Mouse (Mus musculus) myocyte (in vitro differentiated cells): ENCODE data around the gene Tox2. TPM values are rescaled to one million over a fixed set of nuclear protein-coding genes. Genes with fewer than 3 reads are reported as not detected.

Experiments used
- H3K27me3 ChIP-seq: one replicate; pipeline ENCODE4 v1.6.1; 2011; ENCODE audit not compliant: control insufficient read depth, insufficient read depth, insufficient read length
- H3K36me3 ChIP-seq: one replicate; pipeline ENCODE4 v1.6.1; 2011; ENCODE audit not compliant: control insufficient read depth, insufficient read depth
- H3K4me2 ChIP-seq: one replicate; pipeline ENCODE4 v1.6.1; 2011; ENCODE audit warnings: low read depth, control low read depth
- H3K4me3 ChIP-seq: one replicate; pipeline ENCODE4 v1.5.1; 2011; ENCODE audit warnings: mild to moderate bottlenecking, control low read depth, moderate library complexity
- H3K79me2 ChIP-seq: one replicate; pipeline ENCODE4 v1.6.1; 2011; ENCODE audit not compliant: control insufficient read depth, insufficient read depth
- H3ac ChIP-seq: one replicate; pipeline ENCODE4 v1.6.1; 2011; ENCODE audit not compliant: control insufficient read depth, insufficient read length
- CEBPB ChIP-seq: IDR thresholded peaks from 2 replicates; pipeline ENCODE4 v1.6.1; 2011; ENCODE audit warnings: mild to moderate bottlenecking, moderate library complexity; ENCODE audit not compliant: poor library complexity, insufficient read depth, severe bottlenecking
- E2F4 ChIP-seq: IDR thresholded peaks from one replicate; pipeline ENCODE4 v1.6.1; 2011; ENCODE audit warnings: mild to moderate bottlenecking, control low read depth, moderate library complexity; ENCODE audit not compliant: insufficient read depth
- MAX ChIP-seq: IDR thresholded peaks from one replicate; pipeline ENCODE4 v1.6.1; 2011; ENCODE audit warnings: low read depth, mild to moderate bottlenecking, control low read depth
- MYOD1 ChIP-seq, 3 experiments: IDR thresholded peaks; one replicate each; pipeline ENCODE4 v1.6.1; 2011; ENCODE audit warnings: control low read depth in 2 of 3, low read depth in 2 of 3, mild to moderate bottlenecking in 2 of 3, moderate library complexity in 1 of 3; ENCODE audit not compliant: insufficient read length in 2 of 3, control insufficient read depth in 1 of 3
- MYOG ChIP-seq, 3 experiments: IDR thresholded peaks; one replicate each; pipeline ENCODE4 v1.6.1; 2011; ENCODE audit warnings: control low read depth in 2 of 3, low read depth in 2 of 3, mild to moderate bottlenecking in 2 of 3; ENCODE audit not compliant: insufficient read length in 2 of 3, control insufficient read depth in 1 of 3, insufficient read depth in 1 of 3
- POLR2A ChIP-seq: IDR thresholded peaks from one replicate; pipeline ENCODE4 v1.6.1; 2011; ENCODE audit warnings: low read depth, mild to moderate bottlenecking, control low read depth, moderate library complexity; ENCODE audit not compliant: insufficient read length
- POLR2AphosphoS2 ChIP-seq: IDR thresholded peaks from one replicate; pipeline ENCODE4 v1.6.1; 2011; ENCODE audit warnings: low read depth, control low read depth; ENCODE audit not compliant: insufficient read length
- REST ChIP-seq: IDR thresholded peaks from one replicate; pipeline ENCODE4 v1.6.1; 2011; ENCODE audit warnings: mild to moderate bottlenecking, control low read depth, moderate library complexity; ENCODE audit not compliant: insufficient read depth, insufficient read length
- SRF ChIP-seq: IDR thresholded peaks from one replicate; pipeline ENCODE4 v1.6.1; 2011; ENCODE audit warnings: low read depth; ENCODE audit not compliant: control insufficient read depth, insufficient read length
- TCF12 ChIP-seq: IDR thresholded peaks from one replicate; pipeline ENCODE4 v1.6.1; 2011; ENCODE audit warnings: mild to moderate bottlenecking, control low read depth; ENCODE audit not compliant: poor library complexity, insufficient read depth, severe bottlenecking
- TCF3 ChIP-seq: IDR thresholded peaks from one replicate; pipeline ENCODE4 v1.6.1; 2011; ENCODE audit warnings: low read depth, control low read depth; ENCODE audit not compliant: insufficient read length
- USF1 ChIP-seq: IDR thresholded peaks from one replicate; pipeline ENCODE4 v1.6.1; 2011; ENCODE audit warnings: low read depth, mild to moderate bottlenecking, control low read depth, moderate library complexity
- polyA plus RNA-seq: library from polyadenylated mRNA; unstranded; fragments of >200 nt; fragmentation: generic; extraction: Trizol; gene quantifications from one replicate; pipeline ENCODE4 v1.2.1, GENCODE M21; 2012; ENCODE audit warnings: missing spikeins

Gene Tox2
- polyA plus RNA-seq, 1 experiment, result 0.05 TPM

DNA sequence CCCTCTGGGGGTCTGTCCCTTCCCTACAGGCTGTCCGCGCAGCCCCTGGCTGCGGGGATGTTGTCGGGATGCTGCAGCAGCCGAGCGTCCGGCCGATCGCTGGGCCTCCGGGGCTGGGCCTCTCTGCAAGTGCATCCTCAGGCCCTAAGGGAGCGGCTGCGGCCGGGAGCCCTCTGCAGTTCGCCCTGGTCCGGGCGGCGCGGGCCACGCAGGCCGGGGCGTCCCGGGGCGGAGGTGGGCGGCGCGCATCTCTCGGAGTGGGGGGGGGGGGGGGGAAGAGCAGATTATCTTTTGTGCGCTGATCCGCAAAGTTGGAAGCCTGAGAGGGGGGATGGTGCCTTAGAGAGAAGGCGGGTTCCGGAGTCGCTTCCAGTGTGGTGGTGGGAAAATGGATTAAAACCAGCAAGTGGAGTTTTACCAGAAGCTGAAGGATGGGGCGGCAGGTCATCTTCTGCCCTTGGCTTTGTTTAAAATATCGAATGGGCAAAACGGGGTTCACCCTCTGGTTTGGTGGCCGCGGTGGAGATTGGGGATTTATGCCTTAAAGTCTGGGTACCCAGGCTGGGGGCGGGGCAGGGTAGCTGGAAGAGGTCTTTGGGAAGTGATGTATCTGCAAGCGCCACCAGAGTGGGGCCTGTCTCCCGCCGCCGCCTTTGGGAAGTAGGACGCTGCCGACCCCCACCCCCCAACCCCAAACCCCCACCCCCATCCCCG, 1.8 kb downstream of the Tox2 start:
- TF ChIP-seq POLR2A (no peak), USF1 (no peak), MYOD1 (IDR thresholded peaks at IDR 0.05; ENCODE audit: control insufficient read depth in 1 of 3, insufficient read length in 2 of 3, low read depth in 2 of 3) (no peak), SRF (no peak), CEBPB (no peak), REST (no peak), MAX (no peak)
- Histone ChIP-seq H3K27me3 (peaks cover 45% of the 10 kb centered on the region), H3K79me2 (no peaks in the 10 kb centered on the region), H3K36me3 (no peaks in the 10 kb centered on the region), H3ac (no peak overlapping the region), H3K4me2 (no peak overlapping the region), H3K4me3 (no peak overlapping the region)

DNA sequence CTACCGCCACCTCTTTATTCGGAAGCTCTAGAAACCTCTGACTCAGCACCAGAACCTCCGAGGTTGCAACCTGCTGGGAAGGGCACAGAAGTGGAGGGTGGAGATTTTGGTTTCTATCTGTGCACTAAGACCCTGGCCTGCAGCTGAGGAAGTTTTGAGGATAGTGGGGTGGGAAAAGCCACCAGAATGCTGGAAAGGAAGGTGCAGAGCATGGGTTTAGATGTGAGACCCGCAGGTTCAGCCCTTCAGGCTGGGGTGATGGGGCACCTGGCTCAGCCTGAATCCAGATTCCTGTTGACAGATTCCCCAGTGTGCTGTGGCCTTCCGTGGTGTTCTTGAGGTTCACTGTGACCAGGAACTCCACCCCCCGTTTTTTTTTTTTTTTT, 2.3 kb downstream of the Tox2 start:
- no peaks in the 10 kb centered on the region for H3K79me2 ChIP-seq
- no peak overlapping the region for H3K4me3 ChIP-seq
- no peak overlapping the region for H3K4me2 ChIP-seq
- TF ChIP-seq REST, result no peak
- peaks cover 39% of the 10 kb centered on the region for H3K27me3 ChIP-seq
- no peaks in the 10 kb centered on the region for H3K36me3 ChIP-seq
- H3ac ChIP-seq, result no peak overlapping the region

DNA sequence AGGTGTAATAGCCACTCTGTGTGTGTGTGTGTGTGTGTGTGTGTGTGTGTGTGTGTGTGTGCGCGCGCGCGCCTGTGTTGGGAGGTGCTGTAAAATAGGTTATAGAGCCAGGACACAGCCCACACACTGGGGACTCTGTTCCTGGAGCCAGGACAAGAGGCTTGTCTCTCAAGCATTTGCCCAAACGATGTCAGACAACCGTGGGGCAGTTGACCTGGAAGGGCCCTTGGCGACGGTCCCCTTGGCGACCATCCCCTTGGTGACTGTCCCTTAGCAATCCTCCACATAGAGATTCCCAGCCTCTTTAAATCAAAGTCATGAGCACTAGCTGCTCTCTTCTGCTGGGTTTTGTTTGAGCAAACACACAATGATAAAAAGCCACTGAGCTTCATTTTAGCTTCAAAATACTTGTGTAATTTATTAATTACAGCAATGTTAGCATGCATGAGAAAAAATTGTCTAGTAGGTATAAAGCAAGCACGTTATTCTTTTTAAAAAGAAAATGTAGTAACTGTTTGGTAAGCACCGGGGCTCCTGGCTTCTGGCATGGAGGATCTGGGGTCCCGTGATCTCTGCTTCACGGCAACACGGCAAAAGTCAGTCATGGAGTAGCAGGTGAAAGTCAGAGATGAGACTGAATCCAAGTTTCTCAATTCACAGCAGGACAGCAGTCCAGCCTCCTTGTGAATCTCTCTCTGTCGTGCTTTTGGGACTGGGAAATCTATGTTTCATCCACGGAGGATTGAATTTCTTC, 3.0 kb downstream of the Tox2 start:
- no peak overlapping the region for H3K4me3 ChIP-seq
- H3K4me2 ChIP-seq, result no peak overlapping the region
- H3K36me3 ChIP-seq, result no peaks in the 10 kb centered on the region
- no peak overlapping the region for H3ac ChIP-seq
- no peaks in the 10 kb centered on the region for H3K79me2 ChIP-seq
- TF ChIP-seq TCF3 (no peak), POLR2A (no peak), USF1 (no peak)
- H3K27me3 ChIP-seq, result peaks cover 38% of the 10 kb centered on the region

DNA sequence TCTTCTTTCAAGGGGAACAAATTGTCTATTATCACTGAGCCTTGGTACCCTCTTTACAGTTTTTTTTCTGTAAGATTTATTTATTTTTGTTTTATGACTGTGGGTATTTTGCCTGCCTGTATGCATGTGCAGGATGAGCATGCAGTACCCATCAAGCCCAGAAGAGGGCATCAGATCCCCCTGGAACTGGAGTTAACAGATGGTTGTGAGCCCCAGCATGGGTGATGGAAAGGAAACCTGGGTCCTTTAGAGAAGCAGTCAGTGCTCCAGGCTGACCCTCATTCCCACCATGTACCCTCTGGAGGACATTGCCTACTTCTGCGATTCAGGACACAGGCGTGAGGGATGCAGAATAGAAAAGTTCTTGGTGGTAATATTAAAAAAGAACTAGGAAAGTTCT, 4.4 kb downstream of the Tox2 start:
- peaks cover 32% of the 10 kb centered on the region for H3K27me3 ChIP-seq
- TF ChIP-seq MAX, result no peak
- TF ChIP-seq TCF12, result no peak
- no peak for TF ChIP-seq MYOD1 (IDR thresholded peaks at IDR 0.05; ENCODE audit: control insufficient read depth in 1 of 3, insufficient read length in 2 of 3, low read depth in 2 of 3)
- no peak for TF ChIP-seq E2F4
- no peak for TF ChIP-seq USF1
- no peak for TF ChIP-seq MYOG (IDR thresholded peaks at IDR 0.05; ENCODE audit: control insufficient read depth in 1 of 3, insufficient read depth in 1 of 3, insufficient read length in 2 of 3, low read depth in 2 of 3)
- no peak for TF ChIP-seq POLR2A
- TF ChIP-seq POLR2AphosphoS2, result no peak
- TF ChIP-seq SRF, result no peak

DNA sequence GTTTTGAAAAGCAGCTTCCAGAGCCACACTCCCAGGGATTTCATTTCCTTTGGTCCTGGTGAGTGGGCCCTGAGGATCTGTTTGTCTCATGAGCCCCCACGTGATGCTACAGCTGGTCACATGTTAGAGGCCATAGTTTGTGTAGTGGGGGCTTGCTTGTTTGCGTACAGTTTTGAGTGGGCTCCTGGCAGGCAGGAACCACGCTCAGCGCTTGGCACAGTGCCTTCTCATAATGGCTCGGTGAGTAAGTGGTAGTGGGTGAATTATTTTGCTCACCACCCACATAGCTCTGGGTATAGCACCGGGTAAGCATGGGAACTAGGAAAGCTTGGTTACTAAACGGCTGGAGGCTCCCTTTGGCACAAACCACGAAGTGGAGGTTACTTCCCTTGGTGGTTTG, 6.2 kb downstream of the Tox2 start:
- H3ac ChIP-seq, result no peak overlapping the region
- H3K36me3 ChIP-seq, result no peaks in the 10 kb centered on the region
- no peak overlapping the region for H3K4me2 ChIP-seq
- no peaks in the 10 kb centered on the region for H3K79me2 ChIP-seq
- H3K27me3 ChIP-seq, result peaks cover 21% of the 10 kb centered on the region
- TF ChIP-seq MYOD1 (IDR thresholded peaks at IDR 0.05; ENCODE audit: control insufficient read depth in 1 of 3, insufficient read length in 2 of 3, low read depth in 2 of 3) (no peak), SRF (no peak)
- H3K4me3 ChIP-seq, result no peak overlapping the region

More for the DNA sequence above, 4.4 kb downstream of the Tox2 start:
- Histone ChIP-seq H3K4me2 (no peak overlapping the region), H3ac (no peak overlapping the region), H3K36me3 (no peaks in the 10 kb centered on the region), H3K4me3 (no peak overlapping the region), H3K79me2 (no peaks in the 10 kb centered on the region)

DNA sequence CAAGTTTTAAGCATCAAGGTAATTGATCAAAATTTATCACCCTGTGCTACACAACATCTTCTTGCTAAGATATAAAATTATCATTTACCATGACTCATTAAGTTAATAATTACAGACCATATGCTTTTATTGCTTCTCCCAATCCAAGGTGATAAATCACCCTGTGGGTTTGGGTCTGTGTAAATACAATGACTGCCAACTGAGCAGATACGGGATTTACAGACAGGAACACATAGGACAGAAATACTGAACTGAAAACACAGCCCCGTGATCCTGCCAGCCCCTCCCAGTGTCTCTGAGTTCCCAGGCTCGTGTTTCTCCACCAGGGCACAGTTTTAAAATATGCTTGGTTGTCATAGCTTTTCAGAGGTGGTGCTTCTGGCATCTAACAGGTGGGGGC, 10.2 kb downstream of the Tox2 start:
- Histone ChIP-seq H3ac (no peak overlapping the region), H3K79me2 (no peaks in the 10 kb centered on the region), H3K4me3 (no peak overlapping the region), H3K4me2 (no peak overlapping the region), H3K27me3 (peaks cover 18% of the 10 kb centered on the region), H3K36me3 (no peaks in the 10 kb centered on the region)
- no peak for TF ChIP-seq SRF
- no peak for TF ChIP-seq TCF12
